Mouse (Mus musculus) lung, adult 2 months (tissue): Measurements from ENCODE around the gene Ezh2.

Experiments used
- CTCF ChIP-seq: fragments of 200-500 bp; IDR thresholded peaks from 2 replicates; pipeline ENCODE4 v1.5.1; 2011; ENCODE audit warnings: mild to moderate bottlenecking, low read length, control low read depth; ENCODE audit not compliant: insufficient read depth
- POLR2A ChIP-seq: fragments of 200-500 bp; IDR thresholded peaks from 2 replicates; pipeline ENCODE4 v1.6.1; 2011; ENCODE audit warnings: low read depth, mild to moderate bottlenecking, control low read depth, low read length, borderline replicate concordance; ENCODE audit errors: extremely low read depth

DNA sequence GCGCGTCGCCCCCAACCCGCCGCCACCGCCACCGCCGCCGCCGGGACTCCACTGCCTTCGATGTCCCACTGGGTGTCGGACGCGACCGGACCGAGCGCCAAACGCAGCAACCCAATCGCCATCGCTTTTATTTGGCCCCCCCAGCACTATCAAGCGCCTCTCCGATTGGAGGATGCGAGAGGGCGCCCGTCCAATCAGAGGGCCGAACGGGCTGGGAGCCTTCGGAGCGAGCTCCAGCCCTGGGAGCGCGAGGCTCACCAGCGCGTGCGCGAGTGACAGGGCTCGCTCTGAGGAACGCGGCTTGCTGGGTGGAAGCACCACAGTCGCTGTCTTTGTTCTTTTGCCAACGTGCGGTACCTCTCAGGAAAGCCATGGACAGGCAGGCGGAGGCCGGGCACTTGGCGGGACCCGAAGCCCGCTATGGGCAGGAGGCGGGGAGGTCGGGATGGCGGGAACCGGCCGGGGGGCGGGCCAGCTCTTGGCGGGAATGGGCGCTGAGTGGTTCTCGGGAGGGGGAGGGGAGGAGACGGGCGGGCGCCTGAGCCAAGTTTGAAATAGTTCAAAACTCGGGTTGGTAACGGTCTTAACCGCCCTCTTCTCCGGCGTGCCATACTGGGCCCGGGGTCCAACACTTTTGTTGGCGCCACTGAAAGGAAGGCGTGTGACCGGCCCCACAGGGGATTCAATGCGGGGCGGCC lies at the start of gene Ezh2:
- TF ChIP-seq CTCF (no peak), POLR2A (0 out of 2 replicates have a peak, but pooled peaks have one; percentile 70)
